Mouse (Mus musculus) thymus, adult 2 months (tissue): ENCODE results near the gene Uevld. TPM values are rescaled to one million over a fixed set of nuclear protein-coding genes. Genes with fewer than 3 reads are reported as not detected.

Source experiments
- DNase-seq: peaks from one replicate; pipeline ENCODE4 v3.0.0; 2021
- H3K27ac ChIP-seq: fragments of 200-500 bp; 2 replicates; pipeline ENCODE4 v1.5.1; 2012; ENCODE audit warnings: low read length, control low read depth; ENCODE audit not compliant: control insufficient read depth, insufficient read depth
- H3K27me3 ChIP-seq: fragments of 200-500 bp; 2 replicates; pipeline ENCODE4 v1.6.1; 2012; ENCODE audit warnings: mild to moderate bottlenecking, low read length, moderate library complexity, mixed read lengths; ENCODE audit not compliant: control insufficient read depth, insufficient read depth
- H3K36me3 ChIP-seq: fragments of 200-500 bp; 2 replicates; pipeline ENCODE4 v1.6.1; 2012; ENCODE audit warnings: mild to moderate bottlenecking, low read length, moderate library complexity; ENCODE audit not compliant: control insufficient read depth, insufficient read depth
- H3K4me1 ChIP-seq: fragments of 200-500 bp; replicated peaks from 2 replicates; pipeline ENCODE4 v1.6.1; 2012; ENCODE audit warnings: low read length; ENCODE audit not compliant: control insufficient read depth, insufficient read depth
- H3K4me3 ChIP-seq: fragments of 200-500 bp; 2 replicates; pipeline ENCODE4 v1.5.1; 2012; ENCODE audit warnings: mild to moderate bottlenecking, low read length, control low read depth, moderate library complexity; ENCODE audit not compliant: control insufficient read depth, insufficient read depth
- CTCF ChIP-seq: fragments of 200-500 bp; IDR thresholded peaks from 2 replicates; pipeline ENCODE4 v1.5.1; 2012; ENCODE audit warnings: mild to moderate bottlenecking, control low read depth, low read length, moderate library complexity, borderline replicate concordance; ENCODE audit not compliant: control insufficient read depth, poor library complexity, insufficient read depth; ENCODE audit errors: extremely low read depth
- POLR2A ChIP-seq: fragments of 200-500 bp; IDR thresholded peaks from 2 replicates; pipeline ENCODE4 v1.6.1; 2012; ENCODE audit warnings: mild to moderate bottlenecking, low read length, control low read depth, moderate library complexity; ENCODE audit not compliant: control insufficient read depth, poor library complexity, insufficient read depth; ENCODE audit errors: extremely low read depth
- WGBS: fragments of 180-500 bp; shearing (Covaris S2); methylation state at CpG from one replicate; pipeline ENCODE4 v1.1.7; 2018; 5-methylcytosine and 5-hydroxymethylcytosine counted together
- polyA plus RNA-seq: library from polyadenylated mRNA; depleted of rRNA; stranded (reverse); fragments of >200 nt; gene quantifications from 2 replicates; pipeline ENCODE4 v1.2.3, GENCODE M21; 2012

Uevld gene
- polyA plus RNA-seq, 1 experiment: 4.0 TPM

DNA sequence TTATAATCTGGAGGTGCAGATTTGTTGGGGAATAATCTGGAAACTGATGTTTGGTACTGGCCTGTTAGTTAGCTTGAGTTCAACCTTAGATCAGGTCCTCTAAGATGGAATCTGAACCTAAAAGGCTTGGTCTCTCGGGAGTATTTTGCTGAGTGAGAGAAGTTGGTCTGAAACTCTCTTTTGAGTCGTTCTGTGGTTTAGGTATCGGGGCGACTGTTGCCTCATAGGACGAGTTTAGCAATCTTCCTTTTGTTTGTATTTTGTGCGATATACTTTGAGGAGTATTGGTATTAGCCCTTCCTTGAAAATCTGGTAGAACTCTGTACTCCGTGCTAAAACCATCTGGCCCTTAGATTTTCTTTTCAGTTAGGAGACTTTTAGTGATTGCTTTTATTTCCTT is 5.7 kb upstream of the Uevld start:
- no peak overlapping the region for H3K27ac ChIP-seq
- WGBS: 60% methylated on average over 7 of the region's 7 CpGs
- DNase-seq: no peak
- H3K4me1 ChIP-seq: no peaks in the 10 kb centered on the region
- TF ChIP-seq CTCF (no peak), POLR2A (no peak)
- no peaks in the 10 kb centered on the region; the same call in 1 of the 2 replicates for H3K27me3 ChIP-seq
- no peak overlapping the region for H3K4me3 ChIP-seq
- no peaks in the 10 kb centered on the region for H3K36me3 ChIP-seq

GRCm38 (mm10) chr7:46962806-46963618 is 4.7 kb upstream of the Uevld start:
- no peak overlapping the region for H3K27ac ChIP-seq
- H3K4me1 ChIP-seq: no peaks in the 10 kb centered on the region
- H3K4me3 ChIP-seq: no peak overlapping the region
- no peaks in the 10 kb centered on the region for H3K36me3 ChIP-seq
- no peaks in the 10 kb centered on the region; the same call in 1 of the 2 replicates for H3K27me3 ChIP-seq
- peak; percentile 62 for DNase-seq
- TF ChIP-seq POLR2A (no peak), CTCF (no peak)
- 6% methylated on average over 9 of the region's 9 CpGs for WGBS

- no peak overlapping the region for H3K27ac ChIP-seq
Measured at GRCm38 (mm10) chr7:46962132-46962531, 3.8 kb upstream of the Uevld start.

DNA sequence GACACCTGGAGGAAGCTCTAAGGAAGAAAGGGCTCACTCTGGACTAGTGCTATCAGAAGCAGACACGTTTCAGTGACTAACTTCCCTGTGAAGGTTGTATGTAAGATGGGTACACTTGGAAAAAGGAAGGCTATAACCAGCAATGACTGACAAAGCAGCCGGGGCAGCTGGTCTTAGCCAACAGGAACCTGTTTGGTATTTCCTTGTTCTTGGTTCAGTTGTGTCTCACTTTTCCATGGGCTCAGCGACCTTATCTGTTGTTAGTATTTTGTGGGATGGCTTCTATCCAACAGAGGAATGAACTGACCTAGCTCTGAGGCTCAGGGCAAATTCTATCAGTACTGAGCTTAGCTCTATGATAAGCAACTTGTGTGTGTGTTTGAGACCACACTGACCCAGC is 2.7 kb upstream of the Uevld start:
- Histone ChIP-seq H3K36me3 (no peaks in the 10 kb centered on the region), H3K27ac (no peak overlapping the region), H3K4me3 (no peak overlapping the region), H3K4me1 (peaks cover 4% of the 10 kb centered on the region), H3K27me3 (no peaks in the 10 kb centered on the region; the same call in 1 of the 2 replicates)
- TF ChIP-seq CTCF: no peak
- DNase-seq: no peak
- 46% methylated on average over 3 of the region's 3 CpGs for WGBS

More at GRCm38 (mm10) chr7:46962132-46962531, 3.8 kb upstream of the Uevld start:
- no peak for DNase-seq
- Histone ChIP-seq H3K4me3 (no peak overlapping the region), H3K27me3 (no peaks in the 10 kb centered on the region; the same call in 1 of the 2 replicates), H3K4me1 (peaks cover 4% of the 10 kb centered on the region), H3K36me3 (no peaks in the 10 kb centered on the region)
- TF ChIP-seq CTCF: no peak
- TF ChIP-seq POLR2A: no peak

DNA sequence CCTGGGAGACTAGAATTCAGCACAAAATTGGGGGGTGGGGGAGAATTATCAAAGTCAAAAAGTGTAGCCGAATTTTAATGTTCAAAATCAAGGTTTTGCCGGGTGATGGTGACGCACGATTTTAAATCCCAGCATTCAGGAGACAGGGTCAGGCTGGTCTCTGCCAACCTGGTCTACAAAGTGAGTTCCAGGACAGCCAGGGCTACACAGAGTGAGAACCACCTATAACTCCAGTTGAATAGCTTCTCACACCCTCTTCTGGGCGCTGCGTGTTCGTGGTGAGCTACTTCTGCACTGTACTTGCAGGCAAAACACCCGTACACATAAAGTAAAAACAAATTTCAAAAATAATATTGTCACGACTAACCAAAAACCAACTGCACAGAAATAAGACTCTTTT is 526 bp upstream of the Uevld start:
- Histone ChIP-seq H3K27me3 (no peaks in the 10 kb centered on the region; the same call in 1 of the 2 replicates), H3K27ac (no peak overlapping the region), H3K4me3 (no peak overlapping the region), H3K36me3 (peaks cover 4% of the 10 kb centered on the region; the same call in 1 of the 2 replicates), H3K4me1 (peaks cover 4% of the 10 kb centered on the region)
- TF ChIP-seq POLR2A (no peak), CTCF (no peak)
- WGBS: 9% methylated on average over 9 of the region's 9 CpGs
- DNase-seq: no peak

- peaks cover 18% of the 10 kb centered on the region; the same call in 1 of the 2 replicates for H3K36me3 ChIP-seq
- H3K4me3 ChIP-seq: no peak overlapping the region
- DNase-seq: no peak
- 49% methylated on average over 4 of the region's 4 CpGs for WGBS
- no peaks in the 10 kb centered on the region for H3K27me3 ChIP-seq
- TF ChIP-seq POLR2A: no peak
- TF ChIP-seq CTCF: no peak
- no peaks in the 10 kb centered on the region for H3K4me1 ChIP-seq
- H3K27ac ChIP-seq: no peak overlapping the region
Measured at GRCm38 (mm10) chr7:46935847-46936246, 22.5 kb downstream of the Uevld start.
